Mouse (Mus musculus): ENCODE data around the gene Colgalt2.
"Not testable (repeated sequence)": the region's sequence is repeated elsewhere in the genome, so short reads cannot be mapped to it uniquely, and the experiment has no call there.

Colgalt2 gene

DNA sequence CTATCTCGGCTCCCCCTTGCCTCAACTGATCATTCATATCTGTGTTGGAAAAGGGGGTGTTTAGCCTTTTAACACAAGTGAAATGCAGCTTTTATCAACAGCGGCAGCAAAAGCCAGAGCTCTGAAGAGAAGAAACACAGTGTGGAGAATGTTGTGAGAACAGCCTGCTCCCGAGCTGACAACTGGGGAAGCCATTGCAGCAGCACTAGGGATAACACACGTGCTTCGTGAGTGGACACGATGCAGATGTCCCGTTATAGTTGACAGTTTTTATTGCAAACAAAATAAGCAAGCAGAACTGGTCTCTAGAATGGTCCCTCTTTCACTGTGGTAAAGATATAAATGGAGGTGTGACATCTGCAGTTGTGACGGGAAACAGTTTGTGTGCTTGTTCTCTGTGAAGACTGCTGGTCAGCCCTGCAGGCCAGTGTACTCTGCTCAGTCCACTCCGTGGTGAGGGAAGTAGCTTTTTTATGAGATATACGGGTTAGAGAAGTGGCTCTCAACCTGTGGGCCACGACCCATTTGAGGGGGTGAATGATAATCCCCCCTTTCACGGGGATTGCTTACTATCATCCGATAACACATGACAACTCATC, 16.8 kb downstream of the Colgalt2 start:
- no peak for DNase-seq (ENCODE audit: extremely low spot score)

DNA sequence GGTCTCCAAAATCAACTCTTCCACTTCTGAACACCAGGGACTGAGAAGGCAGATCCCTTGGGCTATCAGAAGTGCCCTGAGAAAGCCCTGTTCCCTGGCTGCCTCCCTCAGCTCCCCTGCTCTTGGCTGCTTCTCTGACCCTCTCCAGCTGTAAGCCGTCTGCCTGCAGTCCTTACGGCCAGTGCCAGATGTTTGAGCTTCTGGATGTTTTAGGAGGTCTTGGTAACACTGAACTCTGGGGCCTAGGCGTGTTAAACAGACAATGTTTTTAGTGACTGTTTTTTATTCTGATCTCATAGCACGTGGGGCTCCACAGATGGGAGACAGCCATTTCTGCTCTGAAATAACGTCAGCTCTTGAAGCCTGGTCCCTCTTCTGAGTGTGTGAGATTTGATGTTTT, 18.0 kb downstream of the Colgalt2 start:
- DNase-seq (ENCODE audit: extremely low spot score) = peak; percentile 22

DNA sequence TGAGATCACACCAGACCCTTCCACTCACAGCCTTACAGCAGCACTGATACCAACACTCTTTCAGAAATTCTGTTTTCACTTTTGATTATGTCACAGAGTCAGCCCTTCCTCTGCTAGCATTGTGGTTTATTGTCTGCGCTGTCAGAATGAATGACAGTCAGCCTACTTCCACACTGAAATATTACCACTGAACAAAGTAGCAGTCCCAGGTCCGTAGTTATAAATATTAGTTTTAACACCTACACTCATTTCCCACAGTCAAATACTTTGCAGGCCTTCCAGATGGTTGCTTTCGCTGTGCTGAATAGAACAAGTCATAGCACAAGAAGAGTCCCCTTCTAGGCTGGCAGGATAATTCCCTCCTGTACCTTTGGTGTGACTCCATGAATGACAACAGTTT, 22.7 kb downstream of the Colgalt2 start:
- DNase-seq (ENCODE audit: extremely low spot score) = no peak

DNA sequence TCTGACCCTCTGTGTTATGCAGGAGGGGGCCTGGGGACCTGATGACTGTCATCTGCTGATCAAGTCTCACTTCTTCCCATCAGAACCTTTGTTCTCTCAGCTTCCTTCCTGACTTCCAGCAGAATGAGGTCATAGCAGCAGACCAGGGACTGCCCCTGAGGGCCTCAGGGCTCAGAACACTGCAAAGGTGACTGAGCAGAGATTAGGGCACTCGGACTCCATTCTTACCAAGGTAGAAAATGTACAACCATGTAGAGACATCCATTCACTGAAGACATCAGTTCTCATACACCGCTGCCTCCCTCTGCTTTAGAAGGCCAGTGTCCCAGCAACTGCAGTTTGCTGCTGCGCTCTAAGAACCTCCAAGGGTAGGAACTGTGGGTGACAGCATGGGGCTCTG, 23.4 kb downstream of the Colgalt2 start:
- no peak for DNase-seq (ENCODE audit: extremely low spot score)

DNA sequence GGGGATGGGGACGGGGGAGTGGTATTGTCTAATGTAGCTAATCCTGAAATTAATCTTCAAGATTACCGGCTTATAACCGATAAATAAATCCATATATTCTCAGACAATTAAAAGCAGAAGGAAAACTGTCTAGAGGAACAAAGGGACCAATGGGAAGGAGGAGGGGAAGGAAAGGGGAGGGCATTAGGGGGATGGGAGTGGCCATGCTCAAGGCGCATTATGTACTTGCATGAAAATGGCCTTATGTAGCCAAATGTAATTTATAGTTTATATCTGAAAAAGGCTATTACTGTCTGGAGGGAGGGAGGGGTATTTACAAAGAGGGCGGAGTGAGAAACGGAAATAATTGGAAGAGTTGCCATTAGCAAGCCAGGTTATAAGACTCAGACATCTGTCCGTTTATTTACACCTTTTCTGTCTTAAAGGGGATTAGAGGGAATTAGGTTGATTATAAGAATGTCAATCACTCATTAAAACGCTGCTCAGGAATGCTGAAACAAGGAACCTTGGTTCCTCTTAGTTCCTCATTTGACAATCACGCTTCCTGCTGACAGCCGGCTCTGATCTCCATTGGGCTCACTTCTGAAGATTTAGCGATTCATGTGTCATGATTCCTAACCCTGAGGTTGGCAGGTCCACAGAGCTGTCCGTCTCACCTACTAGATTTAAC, 28.4 kb downstream of the Colgalt2 start:
- DNase-seq (ENCODE audit: extremely low spot score) = no peak

DNA sequence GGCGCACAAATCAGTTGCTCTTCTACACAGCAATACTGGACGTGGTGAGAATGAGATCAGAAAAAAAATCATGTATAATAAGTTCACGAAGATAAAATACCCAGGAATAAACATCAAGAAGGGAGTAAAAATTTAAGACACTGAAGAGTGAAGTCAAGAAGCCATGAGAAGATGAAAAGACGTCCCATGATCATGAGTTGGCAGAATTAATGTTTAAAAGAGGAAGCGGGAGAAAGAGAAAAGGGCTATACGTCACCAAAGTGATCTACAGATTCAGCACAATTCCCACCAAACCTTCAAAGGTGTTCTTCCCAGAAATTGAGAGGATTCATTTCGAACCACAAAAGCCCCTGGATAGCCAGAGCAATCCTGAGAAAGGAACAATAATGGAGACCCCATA, 30.2 kb downstream of the Colgalt2 start:
- no peak for DNase-seq (ENCODE audit: extremely low spot score)

DNA sequence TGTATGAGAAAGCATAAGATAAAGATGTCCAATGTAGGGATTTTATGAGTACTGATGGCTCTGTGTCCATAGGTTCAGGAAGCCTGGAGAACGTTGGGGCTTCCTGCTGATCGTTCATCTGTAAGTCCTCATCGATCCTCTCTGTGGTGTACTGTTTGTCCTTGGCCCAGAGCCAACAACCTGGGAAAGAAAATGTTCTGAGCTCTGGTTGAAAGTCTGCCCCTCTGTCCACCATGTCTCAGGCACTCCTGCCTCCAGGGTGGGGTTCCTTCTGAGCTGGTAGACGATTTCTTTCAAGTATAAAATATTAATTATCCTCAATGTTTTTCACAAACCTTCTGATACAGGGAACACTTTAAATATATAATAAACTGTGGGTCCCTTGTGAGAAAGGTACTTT, 34.5 kb downstream of the Colgalt2 start:
- no peak for DNase-seq (ENCODE audit: extremely low spot score)

DNA sequence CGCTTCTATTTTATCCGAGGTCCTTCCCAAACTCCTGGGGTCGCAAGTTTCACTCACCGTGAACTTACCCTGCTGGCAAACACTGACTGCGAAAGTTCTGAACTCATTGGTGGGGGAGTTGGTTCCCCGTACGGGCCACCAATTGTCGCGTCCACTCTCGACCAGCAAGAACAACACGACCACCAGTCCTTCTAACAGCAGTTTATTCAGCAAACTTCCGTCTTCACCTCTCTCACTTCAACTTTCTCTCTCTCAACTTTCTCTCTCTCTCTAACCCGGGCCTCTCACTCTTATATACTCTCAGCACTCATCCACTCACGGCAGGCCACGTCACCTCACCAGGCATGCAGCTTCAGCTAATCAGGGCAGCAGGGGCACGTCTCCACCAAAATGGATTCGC, 37.9 kb downstream of the Colgalt2 start:
- not testable (repeated sequence) for DNase-seq (ENCODE audit: extremely low spot score)

DNA sequence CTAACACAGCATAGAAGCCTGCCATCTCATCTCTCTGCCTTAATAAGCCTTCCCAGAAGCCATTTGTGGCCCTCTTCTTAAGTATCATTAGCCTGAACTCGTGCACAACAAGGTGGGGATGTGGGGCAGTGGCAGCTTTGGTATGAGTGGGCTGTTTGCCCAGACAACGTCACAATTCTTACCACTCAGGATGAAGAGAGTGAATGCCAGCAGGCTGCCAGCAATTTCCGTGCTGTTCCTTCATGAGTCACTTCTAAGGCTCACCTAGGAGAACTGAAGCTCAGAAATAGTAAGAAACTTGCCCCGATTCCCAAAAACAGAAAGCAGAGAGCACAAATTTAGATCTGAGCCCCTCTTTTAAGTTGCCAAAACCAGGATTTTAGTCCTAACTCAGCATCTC, 39.8 kb downstream of the Colgalt2 start:
- DNase-seq (ENCODE audit: extremely low spot score) = no peak

DNA sequence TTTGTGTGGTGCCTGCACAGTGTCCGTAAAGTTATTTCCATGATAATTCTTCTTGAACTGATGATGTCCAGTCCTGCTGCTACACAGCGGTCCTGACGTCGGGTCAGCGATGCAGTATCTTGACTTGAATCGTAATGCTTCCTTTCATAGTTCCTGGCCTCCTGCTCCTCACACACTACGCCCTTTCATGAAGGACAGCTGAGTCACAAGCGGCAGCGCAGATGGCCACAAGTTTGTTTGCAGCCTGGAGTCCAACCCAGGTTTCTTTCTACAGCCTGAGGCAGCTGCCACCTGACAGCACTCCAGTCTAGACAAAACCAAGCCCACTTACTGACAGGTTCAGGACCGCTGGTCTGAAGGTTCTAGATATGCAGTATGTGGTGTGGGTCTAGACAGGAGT, 40.2 kb downstream of the Colgalt2 start:
- no peak for DNase-seq (ENCODE audit: extremely low spot score)

DNA sequence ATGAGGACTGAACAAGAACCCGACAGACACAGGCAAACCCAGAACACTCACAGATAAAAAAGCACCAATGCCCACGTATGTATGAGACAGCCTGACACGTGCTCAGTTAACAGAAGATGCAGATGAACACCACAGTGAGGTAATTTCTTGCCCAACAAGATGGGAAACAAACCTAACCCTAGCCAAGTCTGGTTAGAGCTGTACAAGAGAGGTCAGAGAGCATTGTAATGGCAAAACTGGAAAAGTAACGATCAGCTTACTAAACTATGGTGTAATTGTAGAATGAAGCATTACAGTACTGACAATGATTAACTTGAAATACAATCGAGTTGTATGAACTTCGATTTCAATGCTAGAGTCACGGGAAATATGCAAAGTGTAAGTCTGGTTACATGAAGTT, 45.0 kb downstream of the Colgalt2 start:
- DNase-seq (ENCODE audit: extremely low spot score) = no peak

DNA sequence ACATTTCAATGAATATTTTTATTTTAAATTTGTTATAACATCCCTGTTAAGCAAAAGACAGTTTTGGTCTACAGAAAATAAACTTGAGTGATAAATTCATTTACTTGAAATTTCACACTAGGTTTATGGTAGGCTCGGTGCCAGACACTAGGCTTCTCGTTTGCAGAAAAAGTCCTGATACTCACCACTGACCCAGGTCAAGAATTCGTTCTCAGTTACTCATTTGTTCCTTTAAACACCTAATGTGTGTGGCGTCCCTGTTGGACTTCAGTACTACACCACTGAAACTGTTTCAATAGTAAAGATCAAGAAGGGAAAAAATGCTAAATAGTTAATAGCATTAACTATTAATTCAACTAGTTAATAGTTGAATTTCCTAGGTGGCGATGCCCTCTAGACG, 46.3 kb downstream of the Colgalt2 start:
- DNase-seq (ENCODE audit: extremely low spot score) = no peak

DNA sequence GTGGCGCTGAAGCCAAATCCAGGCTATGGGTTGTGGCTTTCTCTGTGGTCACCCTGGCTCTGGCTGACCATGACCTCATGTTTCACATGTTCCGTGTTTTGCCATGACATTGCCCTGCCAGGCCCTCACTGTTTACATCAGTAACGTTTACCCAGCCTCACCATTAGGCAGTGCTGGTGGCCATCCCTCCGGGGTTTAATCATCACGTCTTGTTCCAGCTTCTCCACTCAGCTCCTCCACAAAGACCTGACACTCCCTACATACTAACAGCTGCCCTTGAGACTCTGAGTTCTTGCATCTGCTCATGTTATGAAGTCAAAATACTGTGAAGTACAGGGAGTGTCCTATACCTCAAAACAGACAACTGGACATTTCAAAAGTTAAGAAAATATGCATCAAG, 54.9 kb downstream of the Colgalt2 start:
- no peak for DNase-seq (ENCODE audit: extremely low spot score)

DNA sequence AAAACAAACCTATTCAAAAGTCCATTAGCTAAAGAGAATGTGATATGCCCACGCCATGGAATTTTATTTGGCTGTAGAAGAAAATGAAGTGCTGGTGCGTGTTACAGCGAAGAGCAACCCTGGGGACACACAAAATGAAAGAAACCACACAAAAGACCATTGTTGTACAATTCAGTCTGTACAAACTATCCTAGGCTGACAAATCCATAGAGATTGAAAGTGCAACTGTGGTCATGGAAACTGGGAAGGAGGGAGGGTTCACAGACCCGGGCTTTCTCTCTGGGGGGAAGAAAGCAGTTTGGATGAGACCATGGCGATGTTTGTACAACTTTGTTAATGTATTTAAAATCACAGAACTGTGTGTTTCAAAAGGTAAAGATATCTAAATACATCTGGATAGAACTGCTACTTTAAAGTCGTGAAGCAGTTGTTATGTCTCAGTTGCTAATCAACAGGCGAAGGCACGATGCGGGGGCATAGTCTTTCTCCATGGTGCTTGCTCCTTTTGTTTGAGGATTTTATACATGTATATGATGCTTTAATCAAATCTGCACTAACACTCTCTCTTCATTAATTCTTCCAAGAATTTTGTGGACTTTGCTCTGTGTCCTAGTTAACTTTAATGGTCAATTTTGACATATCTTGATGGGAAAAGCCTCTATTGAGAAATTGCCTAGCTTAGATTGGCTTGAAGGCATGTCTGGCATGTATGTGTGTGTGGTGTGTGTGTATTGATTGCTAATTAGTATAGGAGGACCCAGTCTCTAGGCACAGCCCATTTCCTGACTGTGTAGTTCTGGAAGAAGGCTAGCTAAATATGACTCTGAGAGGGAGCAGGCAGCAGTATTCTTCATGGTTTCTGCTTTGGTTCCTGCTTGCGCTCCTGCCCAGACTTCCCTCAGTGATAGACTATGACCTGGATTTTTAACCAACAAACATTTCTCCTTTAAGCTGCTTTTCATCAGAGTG, 55.9 kb downstream of the Colgalt2 start:
- no peak for DNase-seq (ENCODE audit: extremely low spot score)

DNA sequence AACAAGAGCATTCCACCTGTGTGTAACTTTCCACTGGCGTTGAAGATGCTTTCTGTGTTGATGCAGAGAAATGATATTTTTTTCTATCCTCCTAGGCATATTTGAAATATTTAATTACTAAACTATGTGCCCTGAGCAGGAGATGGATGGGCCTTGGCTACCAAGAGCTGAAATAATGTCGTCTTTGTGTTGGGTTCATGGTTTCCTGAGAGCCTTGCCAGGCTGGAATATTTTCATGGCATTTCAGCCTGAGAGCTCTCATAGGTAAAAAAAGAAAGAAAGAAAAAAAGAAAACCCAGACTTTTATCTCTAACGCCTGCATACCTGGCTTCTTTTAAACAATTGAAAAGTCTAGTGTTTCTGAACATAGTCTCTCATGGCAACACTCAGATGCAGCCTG, 56.6 kb downstream of the Colgalt2 start:
- no peak for DNase-seq (ENCODE audit: extremely low spot score)

DNA sequence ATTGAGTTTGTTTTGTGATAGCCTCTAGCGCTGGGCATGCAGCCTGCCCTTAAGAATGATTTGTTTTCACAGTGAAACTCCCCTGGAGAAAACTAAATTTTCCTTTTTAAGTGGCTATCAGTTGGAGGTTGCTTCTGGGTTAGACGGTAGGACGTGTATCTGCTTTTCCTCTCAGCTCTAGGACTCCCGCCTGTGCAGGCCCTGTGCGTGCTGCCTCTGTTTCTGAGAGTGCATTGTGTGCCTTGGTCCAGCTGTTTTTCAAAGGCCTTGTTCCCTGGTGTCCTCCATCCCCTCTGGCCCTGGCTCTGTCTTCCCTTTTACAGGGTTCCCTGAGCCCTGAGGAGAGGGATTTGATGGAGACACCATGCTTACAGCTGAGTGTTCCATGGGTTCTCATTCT, 58.0 kb downstream of the Colgalt2 start:
- no peak for DNase-seq (ENCODE audit: extremely low spot score)

DNA sequence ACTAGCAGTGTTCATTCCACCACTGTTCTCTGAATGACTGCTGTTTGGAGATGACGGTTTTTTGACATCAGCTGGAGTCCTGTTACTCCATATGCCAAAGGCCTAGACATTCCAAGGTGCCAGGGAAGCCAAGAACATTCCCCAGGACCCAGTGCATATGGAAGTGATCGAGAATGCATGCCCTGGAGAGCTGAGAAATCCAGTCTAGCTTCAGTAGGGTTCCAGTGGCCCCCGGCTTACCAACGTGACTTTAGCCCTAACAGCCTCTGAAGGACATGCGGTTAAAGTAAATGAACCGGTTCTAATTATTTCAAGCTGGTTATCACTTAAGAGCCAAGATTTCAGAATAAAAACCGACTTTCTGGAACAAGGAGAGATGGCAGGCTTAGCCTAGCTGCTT, 59.4 kb downstream of the Colgalt2 start:
- DNase-seq (ENCODE audit: extremely low spot score) = no peak

DNA sequence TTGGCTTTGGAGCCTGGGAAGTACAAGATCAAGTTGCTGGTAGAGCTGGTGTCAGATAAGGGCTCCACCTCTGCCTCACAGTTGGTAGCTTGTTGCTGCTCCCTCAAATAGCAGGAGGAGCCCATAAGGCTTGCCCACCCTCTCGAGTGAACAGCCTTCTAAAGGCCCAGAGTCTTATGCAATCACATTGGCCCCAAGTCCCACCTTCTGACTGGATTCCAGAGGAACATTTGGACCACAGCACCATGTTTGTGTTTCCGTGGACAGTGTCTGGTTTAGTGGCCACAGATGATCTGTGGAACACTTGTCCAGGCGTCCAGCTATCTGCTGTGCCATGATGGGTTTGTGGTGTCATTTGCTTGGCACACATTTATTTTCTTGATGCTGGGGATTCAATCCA, 61.3 kb downstream of the Colgalt2 start:
- no peak for DNase-seq (ENCODE audit: extremely low spot score)

DNA sequence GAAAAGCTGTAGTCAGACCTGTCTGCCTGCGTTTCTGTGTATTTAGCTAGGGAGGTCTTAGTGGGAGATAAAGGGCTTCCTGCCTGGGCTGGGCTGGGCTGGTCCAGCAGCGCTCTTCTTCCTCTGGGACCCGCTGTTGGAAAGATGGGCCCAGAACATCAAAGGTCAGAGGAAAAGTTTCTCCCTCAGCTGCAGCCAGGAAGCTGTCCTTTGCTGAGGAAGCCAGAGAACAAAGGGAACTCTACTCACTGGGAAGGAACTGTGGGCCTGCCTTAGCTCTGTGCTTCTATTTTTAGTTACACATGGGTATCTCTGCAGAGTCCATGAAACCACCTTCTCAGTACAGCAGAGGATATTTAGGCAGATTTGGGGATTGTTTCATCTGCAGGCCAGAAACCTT, 62.2 kb downstream of the Colgalt2 start:
- DNase-seq (ENCODE audit: extremely low spot score) = no peak

DNA sequence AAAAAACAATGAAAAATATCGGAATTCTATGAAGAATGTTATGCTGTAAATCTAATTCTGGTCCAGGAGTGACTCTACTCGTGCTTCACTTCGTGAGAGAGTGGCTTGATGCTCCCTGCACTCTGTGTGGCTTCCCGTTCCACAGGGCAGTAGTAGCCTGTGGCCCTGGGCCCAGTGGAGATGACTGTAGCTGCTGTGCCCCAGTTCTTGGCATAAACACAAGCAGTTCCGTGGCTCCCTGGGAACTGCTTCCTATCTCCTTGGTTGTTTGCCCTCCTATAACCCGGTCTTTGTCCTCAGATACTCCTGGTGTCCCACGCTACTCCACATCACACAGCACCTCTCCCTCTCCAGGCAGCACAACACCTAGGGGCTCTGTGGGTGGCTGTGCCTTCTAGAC, 62.7 kb downstream of the Colgalt2 start:
- DNase-seq (ENCODE audit: extremely low spot score) = no peak

DNA sequence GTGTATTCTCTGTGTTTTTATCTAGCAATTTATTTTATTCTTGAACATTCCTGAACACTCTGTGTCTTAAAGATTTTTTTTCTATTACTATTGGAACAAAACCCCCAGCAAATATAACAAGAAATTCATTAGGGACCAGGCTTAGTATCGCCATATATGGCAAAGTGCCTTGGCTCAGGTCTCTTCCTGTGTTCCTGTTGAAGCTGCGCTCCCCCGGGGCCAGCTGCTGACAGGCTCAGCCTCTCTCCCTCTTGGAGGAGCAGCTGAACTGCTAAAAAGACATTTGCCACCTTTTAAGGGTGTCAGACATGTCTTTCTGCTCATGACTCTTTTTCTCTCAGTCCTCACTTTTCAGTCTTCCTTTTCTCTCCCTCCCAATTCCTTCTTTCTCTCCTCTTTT, 66.7 kb downstream of the Colgalt2 start:
- no peak for DNase-seq (ENCODE audit: extremely low spot score)

DNA sequence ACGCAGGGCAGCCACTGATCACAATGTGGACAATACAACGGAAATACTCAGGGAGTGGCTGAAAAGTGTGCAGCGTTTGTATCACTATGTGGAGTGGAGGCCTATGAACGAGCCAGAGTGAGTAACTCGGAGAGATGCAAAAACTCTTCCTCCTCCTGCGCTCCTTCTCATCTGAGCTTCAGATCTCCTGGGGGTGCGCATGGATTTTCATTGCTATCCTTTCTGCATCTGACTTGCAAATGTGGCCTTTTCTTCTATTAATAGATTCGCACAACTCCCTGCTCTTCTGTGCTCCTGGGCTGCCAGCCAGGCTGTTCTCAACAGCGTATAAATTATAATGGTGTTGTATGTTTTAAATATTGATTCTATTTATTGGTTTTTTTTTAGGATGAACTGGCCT, 68.8 kb downstream of the Colgalt2 start:
- DNase-seq (ENCODE audit: extremely low spot score) = no peak

DNA sequence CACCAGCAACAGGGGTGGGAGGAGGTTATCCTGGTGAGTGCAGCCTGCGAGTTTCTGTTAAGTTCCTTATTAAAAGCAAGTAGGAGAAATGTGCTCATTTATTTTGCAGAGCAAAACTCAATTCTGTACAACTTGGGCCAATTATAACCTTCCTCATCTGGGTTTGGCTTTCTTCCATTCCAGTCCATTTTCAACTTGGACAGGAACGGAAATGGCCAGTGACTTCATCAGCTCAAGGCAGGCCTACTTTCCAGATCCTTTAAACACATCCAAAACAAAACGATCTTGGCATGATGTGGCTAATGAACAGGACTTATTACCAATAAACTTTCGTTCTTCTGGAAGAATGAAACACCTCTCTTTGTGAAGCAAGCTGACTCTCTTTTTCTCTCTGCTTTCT, 76.5 kb downstream of the Colgalt2 start:
- no peak for DNase-seq (ENCODE audit: extremely low spot score)

Data from embryo, embryonic 9.5 days (tissue).